Mouse (Mus musculus) heart, embryonic 14.5 days (tissue): ENCODE results near the gene Rasgrf1. TPM values are rescaled to one million over a fixed set of nuclear protein-coding genes. Genes with fewer than 3 reads are reported as not detected.

Experiments
- ATAC-seq: fragments of 200-750 bp; cut with Nextera tagmentation; 2 replicates; pipeline ENCODE4 v1.8.0; 2017; ENCODE audit warnings: low read depth, moderate TSS enrichment; ENCODE audit not compliant: insufficient number of reproducible peaks, insufficient read depth, low FRiP score
- H3K27ac ChIP-seq, 2 experiments: fragments of 200-500 bp in 1 of 2; fragments of 300-500 bp in 1 of 2; sonication (generic) in 1 of 2; replicated peaks in 1 of 2; 2 replicates each; pipeline ENCODE4 v1.5.1; 2012 to 2014; ENCODE audit warnings: low read depth in 2 of 2, low read length in 2 of 2, control low read depth in 1 of 2, mild to moderate bottlenecking in 1 of 2, mixed read lengths in 1 of 2; ENCODE audit not compliant: control insufficient read depth in 1 of 2, insufficient read depth in 1 of 2
- H3K27me3 ChIP-seq: fragments of 300-500 bp; sonication (generic); 2 replicates; pipeline ENCODE4 v1.6.1; 2014; ENCODE audit warnings: mild to moderate bottlenecking, low read length, control low read depth; ENCODE audit not compliant: control insufficient read depth, insufficient read depth
- H3K36me3 ChIP-seq: fragments of 300-500 bp; sonication (generic); 2 replicates; pipeline ENCODE4 v1.6.1; 2014; ENCODE audit warnings: mild to moderate bottlenecking, control low read depth, low read length, mixed read lengths; ENCODE audit not compliant: control insufficient read depth, insufficient read depth
- H3K4me1 ChIP-seq, 2 experiments: fragments of 200-500 bp in 1 of 2; fragments of 300-500 bp in 1 of 2; sonication (generic) in 1 of 2; 2 replicates each; pipeline ENCODE4 v1.6.1; 2012 to 2014; ENCODE audit warnings: low read length in 2 of 2, control low read depth in 1 of 2, mixed read lengths in 1 of 2; ENCODE audit not compliant: control insufficient read depth in 2 of 2, insufficient read depth in 2 of 2
- H3K4me2 ChIP-seq: fragments of 300-500 bp; sonication (generic); 2 replicates; pipeline ENCODE4 v1.6.1; 2014; ENCODE audit warnings: mild to moderate bottlenecking, low read length
- H3K4me3 ChIP-seq, 2 experiments: fragments of 200-500 bp in 1 of 2; fragments of 300-500 bp in 1 of 2; sonication (generic) in 1 of 2; 2 replicates each; pipeline ENCODE4 v1.5.1; 2012 to 2014; ENCODE audit warnings: low read length in 2 of 2, mild to moderate bottlenecking in 2 of 2, control low read depth in 1 of 2, low read depth in 1 of 2, moderate library complexity in 1 of 2; ENCODE audit not compliant: control insufficient read depth in 1 of 2, insufficient read depth in 1 of 2
- H3K9ac ChIP-seq: fragments of 300-500 bp; sonication (generic); 2 replicates; pipeline ENCODE4 v1.6.1; 2014; ENCODE audit warnings: mild to moderate bottlenecking, low read length
- H3K9me3 ChIP-seq: fragments of 300-500 bp; sonication (generic); 2 replicates; pipeline ENCODE4 v1.6.1; 2016; ENCODE audit warnings: low read length, control low read depth; ENCODE audit not compliant: control insufficient read depth
- WGBS: fragments of 180-500 bp; shearing (Covaris S2); extraction: QIAGEN DNeasy Blood & Tissue Kit; methylation state at CpG from one replicate; pipeline ENCODE4 v1.1.7; 2014; 5-methylcytosine and 5-hydroxymethylcytosine counted together
- polyA plus RNA-seq: library from polyadenylated mRNA; unstranded; fragments of >200 nt; fragmentation: Nextera tagmentation; extraction: Ambion mirVana; gene quantifications from 2 replicates; pipeline ENCODE4 v1.2.1, GENCODE M21; 2014

The Rasgrf1 gene
- polyA plus RNA-seq, 1 experiment from 2014 or later, result 0.11 TPM

DNA sequence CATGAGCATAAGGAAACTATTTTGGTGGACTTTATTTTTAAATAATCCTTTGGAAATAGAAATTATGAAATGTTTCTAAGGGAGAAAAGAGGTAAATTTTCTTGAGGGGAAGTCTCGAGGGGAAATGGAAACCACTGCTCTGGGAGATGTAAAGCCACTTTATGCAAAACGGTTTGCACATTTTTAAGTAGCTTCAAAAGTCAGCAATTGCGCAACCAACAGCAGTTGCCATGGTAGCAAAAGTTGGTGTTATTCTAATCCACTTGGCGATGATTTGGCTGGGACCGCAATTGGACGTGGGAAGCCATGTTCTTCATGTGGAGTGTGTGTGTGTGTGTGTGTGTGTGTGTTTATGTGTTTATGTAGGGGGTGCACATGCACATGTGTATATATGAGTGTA is 37.6 kb upstream of the Rasgrf1 start:
- no peaks in the 10 kb centered on the region for H3K9me3 ChIP-seq
- H3K27ac ChIP-seq, result no peak overlapping the region
- no peak overlapping the region for H3K4me2 ChIP-seq
- ATAC-seq, result no peak
- WGBS, result 76% methylated on average over 6 of the region's 6 CpGs
- no peaks in the 10 kb centered on the region for H3K4me1 ChIP-seq
- H3K36me3 ChIP-seq, result no peaks in the 10 kb centered on the region
- H3K9ac ChIP-seq, result no peak overlapping the region
- H3K4me3 ChIP-seq, result no peak overlapping the region
- peaks cover 69% of the 10 kb centered on the region for H3K27me3 ChIP-seq

DNA sequence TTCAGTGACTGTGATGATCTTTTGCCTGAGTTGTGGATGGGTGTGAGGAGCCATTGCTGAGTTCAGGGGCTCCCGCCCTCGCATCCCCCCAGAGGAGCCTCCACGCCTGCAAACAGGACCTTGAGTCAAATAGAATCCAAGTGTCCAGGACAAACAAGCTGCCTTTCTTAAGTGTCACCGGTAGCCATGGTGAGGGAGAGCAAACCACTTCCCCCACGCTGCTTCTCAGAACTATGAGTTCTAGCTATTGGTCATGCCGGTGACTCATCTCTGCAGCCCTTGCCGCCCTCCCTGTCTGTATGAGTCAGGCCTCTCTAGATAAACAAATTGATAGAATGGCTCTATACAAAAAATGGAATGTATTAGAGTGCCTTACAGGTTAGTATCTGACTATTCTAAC is 35.3 kb upstream of the Rasgrf1 start:
- Histone ChIP-seq H3K27me3 (peaks cover 57% of the 10 kb centered on the region), H3K27ac (no peak overlapping the region), H3K36me3 (no peaks in the 10 kb centered on the region), H3K4me2 (no peak overlapping the region), H3K4me1 (no peaks in the 10 kb centered on the region), H3K9ac (no peak overlapping the region), H3K4me3 (no peak overlapping the region), H3K9me3 (peaks cover 10% of the 10 kb centered on the region)
- no peak for ATAC-seq
- 43% methylated on average over 7 of the region's 7 CpGs for WGBS

DNA sequence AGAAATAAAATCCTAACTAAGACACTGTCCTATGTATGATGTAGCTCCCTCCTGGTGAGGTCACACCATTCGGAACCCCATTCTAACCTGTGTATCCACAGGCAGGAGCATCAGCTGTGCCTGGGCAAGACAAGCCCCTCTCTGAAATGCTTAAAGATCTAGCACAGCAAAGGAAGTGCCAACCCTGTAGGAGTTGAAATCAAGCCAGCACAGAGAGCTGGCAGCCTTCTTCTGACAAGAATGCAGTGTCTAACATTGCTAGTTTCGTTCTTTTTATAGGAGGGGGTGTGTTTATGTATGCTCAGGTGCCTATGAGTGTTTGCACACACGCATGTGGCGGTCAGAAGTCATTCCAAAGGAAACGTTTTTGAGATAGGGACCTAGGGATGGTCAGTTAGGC is 34.2 kb upstream of the Rasgrf1 start:
- 56% methylated on average over 5 of the region's 5 CpGs for WGBS
- Histone ChIP-seq H3K27me3 (peaks cover 46% of the 10 kb centered on the region), H3K4me2 (no peak overlapping the region), H3K27ac (no peak overlapping the region), H3K4me1 (no peaks in the 10 kb centered on the region), H3K36me3 (no peaks in the 10 kb centered on the region), H3K9ac (no peak overlapping the region), H3K4me3 (no peak overlapping the region), H3K9me3 (peaks cover 13% of the 10 kb centered on the region)
- ATAC-seq, result no peak

DNA sequence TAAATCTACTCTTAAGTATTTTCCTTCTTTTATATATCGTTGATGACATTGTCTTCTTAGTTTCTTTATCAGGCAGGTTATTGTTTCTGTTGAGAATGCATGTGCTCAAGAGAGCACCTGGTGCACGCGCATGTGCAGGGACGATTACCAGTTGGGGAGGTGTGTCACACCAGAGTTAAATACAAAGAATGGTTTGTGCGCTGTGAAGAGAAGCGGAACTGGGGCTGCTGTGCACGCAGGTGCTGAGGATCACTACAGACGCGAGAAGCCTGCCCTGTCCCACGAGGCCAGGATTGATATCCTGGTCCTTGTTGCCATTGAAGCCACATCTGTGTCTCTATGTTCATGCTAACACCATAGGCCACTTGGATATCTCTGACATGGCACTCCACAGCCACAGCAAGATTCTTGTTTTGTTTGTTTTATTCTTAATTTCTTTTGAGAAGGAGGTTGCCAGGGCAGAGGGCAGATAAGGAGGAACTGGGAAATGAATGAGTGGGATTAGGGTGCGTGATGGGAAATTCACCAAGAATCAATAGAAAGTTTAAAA is 31.2 kb upstream of the Rasgrf1 start:
- Histone ChIP-seq H3K9ac (no peak overlapping the region), H3K4me1 (no peaks in the 10 kb centered on the region), H3K9me3 (peaks cover 20% of the 10 kb centered on the region), H3K27ac (no peak overlapping the region), H3K36me3 (no peaks in the 10 kb centered on the region), H3K4me3 (no peak overlapping the region), H3K4me2 (no peak overlapping the region), H3K27me3 (peaks cover 43% of the 10 kb centered on the region)
- no peak for ATAC-seq
- 44% methylated on average over 11 of the region's 11 CpGs for WGBS

DNA sequence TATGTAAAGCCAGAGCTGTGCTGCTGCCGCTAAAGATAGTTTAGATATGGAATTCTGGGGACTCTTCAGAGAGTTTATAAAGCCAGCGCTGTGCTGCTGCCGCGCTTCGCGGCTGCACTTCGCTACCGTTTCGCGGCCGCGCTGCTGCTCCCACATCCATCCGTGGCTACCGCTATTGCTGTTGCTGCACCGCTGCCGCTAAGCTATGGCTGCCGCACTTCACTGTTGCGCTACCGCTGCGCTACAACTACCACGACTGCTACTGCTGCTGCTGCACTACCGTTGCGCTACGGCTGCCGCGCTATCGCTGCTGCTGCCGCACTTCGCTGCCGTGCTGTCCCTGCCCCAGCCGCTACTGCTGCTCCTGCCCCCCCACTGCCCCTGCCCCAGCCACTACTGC is 30.1 kb upstream of the Rasgrf1 start:
- Histone ChIP-seq H3K4me2 (peak overlapping the region; percentile 29; the same call in 1 of the 2 replicates), H3K27ac (no peak overlapping the region), H3K27me3 (peaks cover 40% of the 10 kb centered on the region), H3K4me1 (no peaks in the 10 kb centered on the region), H3K4me3 (peak overlapping the region in 1 of 2 experiments; percentile 21; a peak in 1 of 4 replicates), H3K9ac (no peak overlapping the region), H3K36me3 (no peaks in the 10 kb centered on the region), H3K9me3 (peaks cover 20% of the 10 kb centered on the region)
- 62% methylated on average over 31 of the region's 31 CpGs for WGBS
- no peak for ATAC-seq

DNA sequence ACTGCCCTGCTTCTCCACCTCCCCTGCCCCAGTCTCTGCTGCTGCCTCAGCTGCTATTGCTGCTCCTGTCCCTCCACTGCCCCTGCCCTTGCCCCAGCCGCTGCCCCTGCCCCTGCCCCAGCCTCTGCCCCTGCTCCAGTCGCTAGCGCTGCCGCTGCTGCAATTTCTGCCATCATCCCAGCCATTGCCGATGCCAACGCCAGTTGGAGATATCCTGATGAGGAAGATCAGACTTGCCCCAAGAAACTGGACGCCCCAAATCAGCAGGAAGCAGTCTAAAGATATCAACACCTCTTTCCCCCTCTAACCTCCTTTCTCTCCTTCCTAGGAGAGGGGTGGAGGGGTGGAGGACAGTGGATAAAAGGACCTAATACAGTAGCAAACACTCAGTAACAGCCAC is 28.2 kb upstream of the Rasgrf1 start:
- 34% methylated on average over 7 of the region's 7 CpGs for WGBS

DNA sequence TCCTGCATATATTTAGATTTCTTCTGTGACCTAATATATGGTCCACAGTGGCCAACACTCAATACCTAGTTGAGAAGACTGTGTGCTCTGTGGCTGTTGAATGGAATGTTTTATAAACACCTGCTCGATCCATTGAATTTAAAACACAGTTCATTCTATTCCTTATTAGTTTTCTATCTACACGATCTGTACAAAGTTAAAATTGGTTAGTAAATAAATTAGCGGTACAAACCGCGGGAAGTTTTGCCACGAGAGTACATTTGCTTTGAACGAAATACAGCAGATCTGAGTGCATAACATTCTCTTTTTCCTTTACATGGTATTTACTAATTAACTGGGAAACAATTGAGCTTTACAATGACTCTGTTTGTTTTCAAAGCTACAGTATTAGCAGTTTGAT is 27.1 kb upstream of the Rasgrf1 start:
- H3K27ac ChIP-seq, result no peak overlapping the region
- no peak overlapping the region for H3K4me3 ChIP-seq
- no peak for ATAC-seq
- peaks cover 20% of the 10 kb centered on the region for H3K9me3 ChIP-seq
- 53% methylated on average over 7 of the region's 7 CpGs for WGBS
- no peaks in the 10 kb centered on the region for H3K36me3 ChIP-seq
- H3K27me3 ChIP-seq, result peaks cover 43% of the 10 kb centered on the region
- no peak overlapping the region for H3K9ac ChIP-seq
- H3K4me1 ChIP-seq, result no peaks in the 10 kb centered on the region
- no peak overlapping the region for H3K4me2 ChIP-seq

More for the DNA sequence above, 28.2 kb upstream of the Rasgrf1 start:
- no peaks in the 10 kb centered on the region for H3K4me1 ChIP-seq
- no peak overlapping the region for H3K27ac ChIP-seq
- peaks cover 20% of the 10 kb centered on the region for H3K9me3 ChIP-seq
- no peak for ATAC-seq
- no peaks in the 10 kb centered on the region for H3K36me3 ChIP-seq
- no peak overlapping the region for H3K4me2 ChIP-seq
- peaks cover 46% of the 10 kb centered on the region for H3K27me3 ChIP-seq
- no peak overlapping the region for H3K9ac ChIP-seq
- no peak overlapping the region for H3K4me3 ChIP-seq

DNA sequence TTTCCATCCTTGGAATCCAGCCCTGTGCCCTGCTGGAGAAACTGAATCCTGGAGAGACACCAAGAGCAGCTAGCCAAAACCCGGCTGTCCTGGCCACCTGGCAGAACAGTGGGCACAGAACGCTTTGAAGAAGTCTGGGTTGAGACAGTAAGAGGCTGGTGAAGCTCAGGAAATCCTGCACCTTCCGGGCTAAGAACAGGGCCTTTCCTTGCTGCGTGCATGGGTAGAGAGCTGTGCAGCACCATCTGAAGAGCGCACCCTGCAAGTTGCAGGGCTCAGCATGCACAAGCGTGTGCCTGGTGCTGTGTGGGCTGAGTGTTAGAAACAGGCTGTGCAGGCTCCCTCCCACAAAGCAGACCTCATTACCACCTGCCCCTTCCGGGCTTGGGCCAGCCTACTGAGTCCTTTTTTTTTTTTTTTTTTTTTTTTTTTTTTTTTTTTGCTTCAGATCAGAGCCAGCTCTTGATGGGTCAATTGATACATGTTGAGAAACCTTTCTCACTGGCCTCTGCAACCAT is 23.9 kb upstream of the Rasgrf1 start:
- Histone ChIP-seq H3K9ac (no peak overlapping the region), H3K36me3 (no peaks in the 10 kb centered on the region), H3K27me3 (peaks cover 41% of the 10 kb centered on the region), H3K4me2 (no peak overlapping the region), H3K9me3 (0 out of 2 replicates have a peak, but pooled peaks cover 6% of the 10 kb centered on the region), H3K4me3 (no peak overlapping the region), H3K27ac (no peak overlapping the region), H3K4me1 (no peaks in the 10 kb centered on the region)
- ATAC-seq, result no peak
- WGBS, result 28% methylated on average over 7 of the region's 7 CpGs
